Mouse (Mus musculus): ENCODE results near the gene Adh4. TPM values are rescaled to one million over a fixed set of nuclear protein-coding genes. Genes with fewer than 3 reads are reported as not detected.
"Not testable (repeated sequence)": the region's sequence is repeated elsewhere in the genome, so short reads cannot be mapped to it uniquely, and the experiment has no call there.

Adh4 gene
- polyA plus RNA-seq, 1 experiment from 2014 or later: not detected

GRCm38 (mm10) chr3:138454234-138454633 is 39.0 kb downstream of the Adh4 start:
- 94% methylated on average over 1 of the region's 1 CpGs for WGBS
- Histone ChIP-seq H3K27ac (ENCODE audit: low read length) (no peak overlapping the region), H3K4me1 (ENCODE audit: control insufficient read depth, insufficient read depth, low read length) (no peaks in the 10 kb centered on the region), H3K9ac (ENCODE audit: low read length) (no peak overlapping the region), H3K4me2 (ENCODE audit: low read depth, low read length) (no peak overlapping the region), H3K27me3 (ENCODE audit: control insufficient read depth, insufficient read depth, low read length) (no peaks in the 10 kb centered on the region), H3K36me3 (ENCODE audit: control insufficient read depth, insufficient read depth) (peaks cover 69% of the 10 kb centered on the region), H3K9me3 (replicated peaks; ENCODE audit: control insufficient read depth, low read length) (no peaks in the 10 kb centered on the region), H3K4me3 (ENCODE audit: low read length) (no peak overlapping the region)
- no peak for ATAC-seq (replicated peaks; ENCODE audit: extremely low read depth, insufficient read depth, low FRiP score)

GRCm38 (mm10) chr3:138454711-138455435 is 39.6 kb downstream of the Adh4 start:
- Histone ChIP-seq H3K9me3 (replicated peaks; ENCODE audit: control insufficient read depth, low read length) (no peaks in the 10 kb centered on the region), H3K36me3 (ENCODE audit: control insufficient read depth, insufficient read depth) (peaks cover 75% of the 10 kb centered on the region), H3K4me2 (ENCODE audit: low read depth, low read length) (no peak overlapping the region), H3K9ac (ENCODE audit: low read length) (no peak overlapping the region), H3K27me3 (ENCODE audit: control insufficient read depth, insufficient read depth, low read length) (no peaks in the 10 kb centered on the region), H3K4me1 (ENCODE audit: control insufficient read depth, insufficient read depth, low read length) (no peaks in the 10 kb centered on the region), H3K4me3 (ENCODE audit: low read length) (no peak overlapping the region), H3K27ac (ENCODE audit: low read length) (no peak overlapping the region)
- ATAC-seq (replicated peaks; ENCODE audit: extremely low read depth, insufficient read depth, low FRiP score): no peak
- WGBS: 89% methylated on average over 13 of the region's 13 CpGs

GRCm38 (mm10) chr3:138458441-138458840 is 43.2 kb downstream of the Adh4 start:
- H3K9ac ChIP-seq (ENCODE audit: low read length): no peak overlapping the region
- ATAC-seq (replicated peaks; ENCODE audit: extremely low read depth, insufficient read depth, low FRiP score): no peak
- H3K36me3 ChIP-seq (ENCODE audit: control insufficient read depth, insufficient read depth): peaks cover 71% of the 10 kb centered on the region
- no peaks in the 10 kb centered on the region for H3K27me3 ChIP-seq (ENCODE audit: control insufficient read depth, insufficient read depth, low read length)
- H3K27ac ChIP-seq (ENCODE audit: low read length): no peak overlapping the region
- H3K9me3 ChIP-seq (replicated peaks; ENCODE audit: control insufficient read depth, low read length): no peaks in the 10 kb centered on the region
- WGBS: 95% methylated on average over 3 of the region's 3 CpGs
- no peak overlapping the region for H3K4me3 ChIP-seq (ENCODE audit: low read length)
- no peak overlapping the region for H3K4me2 ChIP-seq (ENCODE audit: low read depth, low read length)
- no peaks in the 10 kb centered on the region for H3K4me1 ChIP-seq (ENCODE audit: control insufficient read depth, insufficient read depth, low read length)

- Histone ChIP-seq H3K9me3 (replicated peaks; ENCODE audit: control insufficient read depth, low read length) (no peaks in the 10 kb centered on the region), H3K27me3 (ENCODE audit: control insufficient read depth, insufficient read depth, low read length) (no peaks in the 10 kb centered on the region), H3K4me2 (ENCODE audit: low read depth, low read length) (no peak overlapping the region), H3K9ac (ENCODE audit: low read length) (no peak overlapping the region), H3K4me3 (ENCODE audit: low read length) (no peak overlapping the region), H3K27ac (ENCODE audit: low read length) (no peak overlapping the region), H3K36me3 (ENCODE audit: control insufficient read depth, insufficient read depth) (peaks cover 68% of the 10 kb centered on the region), H3K4me1 (ENCODE audit: control insufficient read depth, insufficient read depth, low read length) (no peaks in the 10 kb centered on the region)
- WGBS: 82% methylated on average over 13 of the region's 13 CpGs
- ATAC-seq (replicated peaks; ENCODE audit: extremely low read depth, insufficient read depth, low FRiP score): no peak
Observed at GRCm38 (mm10) chr3:138460260-138460659, 45.0 kb downstream of the Adh4 start.

GRCm38 (mm10) chr3:138461832-138462231 is 46.6 kb downstream of the Adh4 start:
- ATAC-seq (replicated peaks; ENCODE audit: extremely low read depth, insufficient read depth, low FRiP score): no peak
- no peaks in the 10 kb centered on the region for H3K9me3 ChIP-seq (replicated peaks; ENCODE audit: control insufficient read depth, low read length)
- H3K4me1 ChIP-seq (ENCODE audit: control insufficient read depth, insufficient read depth, low read length): no peaks in the 10 kb centered on the region
- H3K27ac ChIP-seq (ENCODE audit: low read length): no peak overlapping the region
- 98% methylated on average over 3 of the region's 3 CpGs for WGBS
- peaks cover 68% of the 10 kb centered on the region for H3K36me3 ChIP-seq (ENCODE audit: control insufficient read depth, insufficient read depth)
- no peaks in the 10 kb centered on the region for H3K27me3 ChIP-seq (ENCODE audit: control insufficient read depth, insufficient read depth, low read length)
- no peak overlapping the region for H3K4me3 ChIP-seq (ENCODE audit: low read length)
- no peak overlapping the region for H3K9ac ChIP-seq (ENCODE audit: low read length)
- no peak overlapping the region for H3K4me2 ChIP-seq (ENCODE audit: low read depth, low read length)

- no peak; the same call in 1 of the 2 replicates for ATAC-seq (replicated peaks; ENCODE audit: extremely low read depth, insufficient read depth, low FRiP score)
- Histone ChIP-seq H3K4me3 (ENCODE audit: low read length) (no peak overlapping the region), H3K27me3 (ENCODE audit: control insufficient read depth, insufficient read depth, low read length) (no peaks in the 10 kb centered on the region), H3K4me1 (ENCODE audit: control insufficient read depth, insufficient read depth, low read length) (no peaks in the 10 kb centered on the region), H3K27ac (ENCODE audit: low read length) (no peak overlapping the region), H3K9me3 (replicated peaks; ENCODE audit: control insufficient read depth, low read length) (no peaks in the 10 kb centered on the region), H3K9ac (ENCODE audit: low read length) (no peak overlapping the region), H3K4me2 (ENCODE audit: low read depth, low read length) (no peak overlapping the region), H3K36me3 (ENCODE audit: control insufficient read depth, insufficient read depth) (peaks cover 68% of the 10 kb centered on the region)
- WGBS: 78% methylated on average over 2 of the region's 2 CpGs
Observed at GRCm38 (mm10) chr3:138463137-138463536, 47.9 kb downstream of the Adh4 start.

GRCm38 (mm10) chr3:138463807-138464206 is 48.5 kb downstream of the Adh4 start:
- Histone ChIP-seq H3K4me2 (ENCODE audit: low read depth, low read length) (no peak overlapping the region), H3K9ac (ENCODE audit: low read length) (no peak overlapping the region), H3K4me1 (ENCODE audit: control insufficient read depth, insufficient read depth, low read length) (no peaks in the 10 kb centered on the region), H3K4me3 (ENCODE audit: low read length) (no peak overlapping the region), H3K9me3 (replicated peaks; ENCODE audit: control insufficient read depth, low read length) (no peaks in the 10 kb centered on the region), H3K36me3 (ENCODE audit: control insufficient read depth, insufficient read depth) (peaks cover 68% of the 10 kb centered on the region), H3K27ac (ENCODE audit: low read length) (no peak overlapping the region), H3K27me3 (ENCODE audit: control insufficient read depth, insufficient read depth, low read length) (no peaks in the 10 kb centered on the region)
- ATAC-seq (replicated peaks; ENCODE audit: extremely low read depth, insufficient read depth, low FRiP score): no peak
- 78% methylated on average over 6 of the region's 6 CpGs for WGBS

GRCm38 (mm10) chr3:138464573-138465147 is 49.4 kb downstream of the Adh4 start:
- Histone ChIP-seq H3K9ac (ENCODE audit: low read length) (no peak overlapping the region), H3K36me3 (ENCODE audit: control insufficient read depth, insufficient read depth) (peaks cover 68% of the 10 kb centered on the region), H3K27ac (ENCODE audit: low read length) (no peak overlapping the region), H3K4me1 (ENCODE audit: control insufficient read depth, insufficient read depth, low read length) (no peaks in the 10 kb centered on the region), H3K9me3 (replicated peaks; ENCODE audit: control insufficient read depth, low read length) (no peaks in the 10 kb centered on the region), H3K4me2 (ENCODE audit: low read depth, low read length) (no peak overlapping the region), H3K4me3 (ENCODE audit: low read length) (no peak overlapping the region), H3K27me3 (ENCODE audit: control insufficient read depth, insufficient read depth, low read length) (no peaks in the 10 kb centered on the region)
- no peak for ATAC-seq (replicated peaks; ENCODE audit: extremely low read depth, insufficient read depth, low FRiP score)
- WGBS: 70% methylated on average over 16 of the region's 16 CpGs

- not testable (repeated sequence) for H3K27ac ChIP-seq (ENCODE audit: low read length); H3K4me3 ChIP-seq (ENCODE audit: low read length); H3K4me1 ChIP-seq (ENCODE audit: control insufficient read depth, insufficient read depth, low read length); H3K27me3 ChIP-seq (ENCODE audit: control insufficient read depth, insufficient read depth, low read length); H3K9ac ChIP-seq (ENCODE audit: low read length); ATAC-seq (replicated peaks; ENCODE audit: extremely low read depth, insufficient read depth, low FRiP score); H3K9me3 ChIP-seq (replicated peaks; ENCODE audit: control insufficient read depth, low read length); H3K4me2 ChIP-seq (ENCODE audit: low read depth, low read length)
- peaks cover 64% of the 10 kb centered on the region for H3K36me3 ChIP-seq (ENCODE audit: control insufficient read depth, insufficient read depth)
- WGBS: 96% methylated on average over 1 of the region's 1 CpGs
Observed at GRCm38 (mm10) chr3:138466656-138467055, 51.4 kb downstream of the Adh4 start.

Data from heart, embryonic 16.5 days (tissue).